Mouse (Mus musculus) liver (tissue): ENCODE data around the gene Pgap1.
A peak's percentile ranks its signal among the peaks of the same experiment; 100 is the strongest.

Source experiments
- DNase-seq: peaks from one replicate; pipeline ENCODE4 v3.0.0-alpha.2; 2020; ENCODE audit warnings: mixed read lengths

Pgap1 gene

DNA sequence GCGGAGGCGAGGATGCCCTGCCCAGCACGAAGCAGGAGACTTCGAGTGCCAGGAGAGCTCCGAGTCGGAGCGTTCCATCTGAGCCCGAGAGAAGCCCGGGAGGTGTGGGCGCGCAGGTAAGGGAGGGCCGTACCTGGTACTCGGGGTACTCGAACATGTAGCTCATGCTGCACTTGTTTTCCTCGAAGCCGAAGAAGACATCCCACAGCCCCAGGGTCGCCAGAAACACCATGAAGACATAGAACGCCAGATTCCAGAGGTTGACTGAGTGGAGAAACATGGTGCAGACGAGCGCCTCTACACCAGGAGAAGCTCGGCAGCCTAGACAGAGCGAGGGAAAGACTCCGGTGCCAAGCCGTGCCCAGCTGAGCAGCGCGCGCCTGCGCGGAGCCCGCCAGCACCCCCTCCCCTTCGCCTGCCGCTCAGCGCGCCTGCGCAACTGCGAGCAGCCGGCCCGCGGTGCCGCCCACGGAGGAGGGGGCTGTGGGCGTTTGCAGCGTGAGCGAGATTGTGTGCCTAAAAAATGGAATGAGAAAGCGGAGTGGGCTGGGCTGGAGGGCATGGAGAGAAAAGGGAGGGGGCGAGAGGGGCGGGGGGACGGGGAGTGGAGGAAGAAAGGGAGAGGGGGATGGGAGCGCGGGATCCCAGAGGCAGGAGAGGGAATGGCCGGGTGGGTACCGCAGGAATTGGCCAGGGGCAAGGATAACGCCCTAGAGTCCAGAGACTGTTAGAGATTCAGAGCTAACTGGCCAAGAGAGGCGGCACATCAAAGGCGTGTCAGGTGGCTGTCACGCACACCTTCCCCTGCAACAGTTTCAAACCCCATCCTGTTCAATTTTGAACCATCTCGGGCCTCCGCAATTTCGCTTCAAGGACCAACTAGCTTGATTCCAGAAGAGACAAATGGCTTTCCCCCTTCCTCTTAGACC, at the start of gene Pgap1:
TSS of gene Pgap1 (minus strand) at position 384 of the 929 bp plus-strand sequence.
- peak; percentile 78 for DNase-seq

DNA sequence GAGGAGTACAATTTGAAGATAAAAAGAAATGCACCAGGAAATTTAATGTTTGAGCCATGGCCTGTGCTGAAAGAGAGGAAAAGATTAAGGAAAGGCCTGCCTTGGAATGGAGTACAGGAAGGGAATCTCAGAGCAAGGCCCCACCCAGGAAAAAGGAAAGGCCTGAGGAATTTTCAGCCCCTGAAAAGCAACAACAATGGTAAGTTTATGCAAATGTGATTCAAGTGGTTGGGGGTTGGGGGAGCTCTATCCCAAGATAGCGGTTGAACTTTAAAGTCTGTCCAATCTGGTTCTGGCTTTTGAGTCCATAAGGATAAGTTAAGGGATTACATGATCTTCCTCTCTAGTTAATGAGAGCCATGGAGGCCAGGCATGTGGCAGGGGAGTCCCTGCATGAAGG, 49.5 kb upstream of the Pgap1 start:
- no peak for DNase-seq

DNA sequence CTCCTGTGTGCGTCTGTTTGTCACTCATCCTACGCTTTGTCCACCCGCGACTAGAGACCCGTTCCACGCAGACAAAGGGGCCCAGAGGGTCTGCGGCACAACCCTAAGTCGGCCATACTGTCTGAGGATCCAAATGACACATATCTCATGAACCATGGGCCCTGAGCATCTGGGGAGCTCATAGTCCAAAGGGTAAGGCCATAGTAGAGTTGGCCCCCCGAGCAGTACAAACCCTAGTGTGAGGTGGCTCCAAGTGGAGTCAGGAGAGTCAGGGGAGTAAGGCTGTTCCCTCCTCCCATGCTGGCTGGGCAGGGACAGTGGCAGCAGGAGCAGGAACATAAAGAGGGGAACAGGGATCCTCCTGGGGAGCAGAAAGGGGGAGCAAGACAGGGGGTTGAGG, 44.2 kb upstream of the Pgap1 start:
- no peak for DNase-seq

DNA sequence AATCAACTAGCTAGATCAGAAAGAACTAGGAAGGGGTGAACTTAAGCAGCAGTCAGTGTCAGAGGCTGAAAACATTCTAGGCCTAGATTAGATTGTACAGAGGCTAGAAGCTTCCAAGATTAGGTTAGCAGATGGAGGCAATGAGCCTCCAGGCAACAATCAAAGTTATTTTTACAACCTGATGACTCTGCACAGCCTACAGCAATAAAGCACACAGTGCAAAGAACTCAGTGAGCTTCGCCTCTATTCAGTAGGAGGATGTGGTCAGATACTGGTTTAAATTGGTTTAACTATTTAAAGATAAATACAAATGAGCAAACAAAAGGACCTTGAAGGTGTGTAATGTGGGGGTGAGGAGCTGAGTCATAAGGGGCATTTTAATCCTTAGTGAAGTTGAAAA, 42.8 kb upstream of the Pgap1 start:
- no peak for DNase-seq

DNA sequence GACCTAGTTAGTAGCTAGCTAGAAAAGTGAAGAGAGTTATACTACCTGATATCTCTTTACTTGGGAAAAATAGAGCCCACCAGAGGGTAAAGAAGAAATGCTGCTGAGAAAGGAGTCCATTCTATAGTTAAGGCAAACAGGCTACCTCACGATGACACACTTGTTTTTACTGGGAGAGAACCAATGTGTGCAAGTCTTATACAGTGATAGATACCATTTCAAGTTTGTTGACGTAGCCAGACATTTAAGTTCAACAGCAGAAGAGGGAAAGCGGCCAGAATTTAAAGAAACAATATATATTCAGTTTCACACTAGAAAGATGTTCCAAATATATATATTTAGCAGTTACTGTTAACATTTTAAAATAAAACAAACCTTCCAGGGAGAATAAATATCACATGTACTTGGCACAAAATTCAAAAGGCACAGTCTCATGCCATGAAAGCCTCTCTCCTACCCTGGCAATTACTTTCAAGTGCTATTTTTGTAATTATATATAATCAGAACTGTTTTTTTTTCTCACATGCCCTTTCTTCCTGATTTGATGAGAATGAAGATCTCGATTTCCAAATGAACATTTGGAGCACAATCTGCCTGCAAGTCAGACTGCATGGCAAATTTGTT, 40.2 kb upstream of the Pgap1 start:
- DNase-seq, result no peak

DNA sequence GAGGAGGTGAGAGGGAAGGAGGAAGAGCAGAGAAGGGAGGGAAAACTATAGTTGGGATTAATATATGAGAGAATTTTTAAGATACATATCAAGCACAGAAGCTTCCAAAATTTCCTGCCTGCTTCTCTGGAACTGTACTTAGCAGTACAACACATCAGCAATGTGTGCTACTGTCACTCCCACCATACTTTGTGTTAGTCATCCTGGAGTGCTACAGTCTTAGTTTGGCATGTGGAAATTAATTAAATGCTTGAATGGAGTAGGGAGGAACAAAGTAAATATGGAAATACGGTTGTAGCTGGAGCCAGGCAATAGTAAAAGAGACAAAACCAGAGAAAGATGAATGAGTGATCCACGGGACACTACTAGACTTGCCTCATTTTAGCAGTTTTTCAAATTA, 38.7 kb upstream of the Pgap1 start:
- DNase-seq, result no peak

DNA sequence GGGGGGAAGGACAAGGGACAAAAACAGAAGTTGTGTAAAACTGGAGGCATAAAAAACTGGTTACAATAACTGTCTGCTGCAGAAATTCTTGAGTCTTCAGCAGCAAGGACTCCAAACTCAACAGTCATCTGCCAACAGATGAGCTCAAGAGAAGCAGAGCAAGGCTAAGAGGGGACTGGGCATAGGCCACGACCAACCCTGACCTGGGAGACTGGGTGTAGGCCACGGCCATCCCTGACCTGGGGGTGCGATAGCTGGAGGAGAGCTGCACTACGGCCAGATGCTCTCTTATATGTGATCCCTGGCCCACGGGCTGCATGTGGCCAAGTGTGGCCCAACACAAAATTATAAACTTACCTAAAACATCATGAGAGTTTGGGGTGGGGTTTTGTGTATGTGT, 29.6 kb upstream of the Pgap1 start:
- DNase-seq, result no peak

DNA sequence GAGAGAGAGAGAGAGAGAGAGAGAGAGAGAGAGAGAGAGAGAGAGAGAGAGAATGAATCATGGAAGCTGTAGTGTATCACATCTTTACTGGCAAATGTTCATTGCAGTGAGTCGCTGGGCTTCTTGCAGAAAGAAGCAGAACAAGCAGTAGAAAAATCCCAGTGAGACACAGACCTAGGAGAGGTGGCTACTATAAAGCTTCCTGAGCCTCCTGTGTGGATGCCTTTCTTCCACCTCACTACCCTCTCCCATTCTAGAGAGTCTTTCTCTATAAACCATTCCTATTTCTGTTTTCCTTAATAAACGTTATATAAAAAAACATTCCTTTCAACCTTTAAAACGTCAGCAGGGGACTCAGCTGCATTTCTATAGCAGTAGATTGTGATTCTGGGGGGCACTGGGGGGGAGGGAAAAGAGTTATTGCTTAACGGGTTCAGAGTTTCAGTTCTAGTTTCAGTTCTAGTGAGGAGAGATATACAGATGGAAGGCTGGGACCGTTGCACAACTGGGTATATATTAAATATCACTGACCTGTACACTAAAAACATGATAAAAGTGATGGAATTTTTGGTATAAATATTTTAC, 28.6 kb upstream of the Pgap1 start:
- no peak for DNase-seq

DNA sequence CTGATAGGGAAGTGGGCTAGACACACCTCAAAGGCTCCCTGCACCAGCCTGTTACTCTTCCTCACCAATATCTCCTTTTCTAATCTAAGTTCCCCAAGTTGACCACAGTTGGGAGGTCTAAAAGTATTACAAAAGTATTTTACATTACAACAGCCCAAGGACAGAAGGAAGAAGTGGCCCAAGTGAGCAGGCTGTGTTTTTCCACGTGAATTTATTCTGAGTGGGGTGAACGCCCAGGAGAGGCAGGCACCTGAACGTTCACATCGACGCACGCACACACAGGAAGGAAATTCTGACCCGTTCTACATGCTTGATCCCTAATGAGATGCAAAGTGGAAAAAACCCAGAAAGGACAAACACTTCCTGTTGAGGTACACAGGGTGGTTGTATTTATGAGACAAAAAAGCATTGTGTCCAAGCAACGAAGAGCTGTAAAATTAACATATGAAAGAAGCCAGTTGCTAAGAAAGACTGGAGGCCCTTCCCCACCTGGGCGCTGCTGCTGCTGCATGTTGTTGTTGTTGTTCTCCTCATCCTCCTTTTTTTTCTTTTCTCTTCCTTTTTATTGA, 27.9 kb upstream of the Pgap1 start:
- no peak for DNase-seq

DNA sequence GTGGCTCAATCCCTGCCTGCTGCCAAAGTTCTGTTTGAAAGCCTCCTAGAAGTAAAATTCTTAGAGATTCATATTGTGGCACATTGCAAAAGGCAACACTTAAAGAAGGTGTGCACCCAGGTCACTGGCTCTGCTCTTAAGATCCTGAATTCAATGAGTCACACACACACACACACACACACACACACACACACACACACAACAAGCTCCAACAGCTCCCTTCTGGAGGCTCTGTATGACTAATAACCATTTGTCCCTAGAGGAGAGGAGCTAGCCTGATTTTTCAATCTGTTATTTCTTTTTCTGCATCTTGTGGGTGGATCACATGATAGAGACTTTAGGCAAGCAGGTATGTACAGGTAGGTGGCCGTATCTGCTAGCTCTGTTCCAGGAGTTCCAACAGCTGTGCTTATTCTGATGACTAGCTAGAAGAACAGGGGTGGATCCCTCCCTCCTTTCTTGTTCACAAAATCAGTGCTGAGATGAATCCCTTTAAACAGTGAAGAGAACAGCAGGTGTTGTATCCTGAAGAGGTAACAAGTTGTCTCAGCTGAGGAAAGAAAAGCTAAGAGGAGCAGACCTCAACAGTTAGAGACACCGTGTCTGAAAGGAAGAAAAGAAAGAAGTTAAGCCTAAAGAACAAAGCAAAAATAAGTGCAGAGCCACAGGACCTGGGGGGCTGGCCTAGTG, 27.2 kb upstream of the Pgap1 start:
- DNase-seq, result no peak

DNA sequence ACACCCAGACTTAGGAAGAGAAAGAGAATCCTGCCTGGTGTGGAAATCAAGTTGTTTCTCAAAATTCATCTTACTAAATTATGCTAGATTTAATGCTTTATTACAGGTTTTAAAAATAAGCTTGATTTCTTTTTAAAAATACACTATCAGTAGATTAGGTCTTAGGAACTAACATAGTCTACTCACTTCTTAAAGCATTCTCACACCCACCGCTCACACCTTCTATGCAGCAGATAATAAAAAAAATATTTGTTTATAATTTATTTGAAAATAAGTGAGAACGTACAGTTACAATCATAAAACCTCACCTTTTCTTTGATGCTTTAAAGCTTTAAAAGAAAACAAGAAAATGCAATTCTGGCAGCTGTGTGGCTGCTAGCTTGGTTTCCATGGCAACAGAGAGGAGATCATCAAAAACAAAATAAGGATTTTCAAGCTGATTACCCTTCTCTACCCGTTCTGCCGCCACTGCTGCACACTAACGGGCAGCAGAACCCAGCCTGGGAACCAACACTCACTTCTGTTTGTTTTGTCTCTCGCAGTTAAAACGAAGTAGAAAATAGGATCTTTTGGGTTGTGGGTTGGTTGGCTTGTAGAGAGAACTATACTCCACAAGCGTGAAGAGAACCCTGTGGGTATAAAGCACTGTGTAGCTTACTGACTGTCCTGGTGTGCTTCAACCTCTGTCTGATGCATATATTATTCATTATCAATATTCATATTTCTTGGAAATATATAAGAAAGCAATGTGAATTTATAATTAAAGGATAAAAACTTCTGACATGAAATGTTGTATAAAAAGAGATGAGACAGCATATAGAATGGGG, 21.1 kb upstream of the Pgap1 start:
- no peak for DNase-seq

DNA sequence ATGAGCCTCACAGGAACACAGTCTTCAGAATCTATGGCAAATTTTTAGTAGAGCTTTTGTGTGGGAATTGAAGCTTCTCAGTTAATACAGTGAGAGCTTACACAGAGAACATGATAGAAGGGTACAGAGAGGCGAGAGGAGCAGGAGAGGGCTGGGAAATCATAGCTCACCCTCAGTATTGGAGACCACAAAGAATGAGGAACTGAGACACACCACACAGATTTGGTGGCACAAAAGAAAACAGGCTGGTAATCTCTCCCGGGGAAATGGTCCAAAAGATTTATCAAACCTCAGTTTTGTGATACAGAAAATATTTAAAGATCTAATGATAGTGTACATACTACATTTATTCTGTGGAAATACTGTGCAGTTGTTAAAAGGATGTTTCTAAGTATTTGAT, 11.6 kb upstream of the Pgap1 start:
- no peak for DNase-seq

DNA sequence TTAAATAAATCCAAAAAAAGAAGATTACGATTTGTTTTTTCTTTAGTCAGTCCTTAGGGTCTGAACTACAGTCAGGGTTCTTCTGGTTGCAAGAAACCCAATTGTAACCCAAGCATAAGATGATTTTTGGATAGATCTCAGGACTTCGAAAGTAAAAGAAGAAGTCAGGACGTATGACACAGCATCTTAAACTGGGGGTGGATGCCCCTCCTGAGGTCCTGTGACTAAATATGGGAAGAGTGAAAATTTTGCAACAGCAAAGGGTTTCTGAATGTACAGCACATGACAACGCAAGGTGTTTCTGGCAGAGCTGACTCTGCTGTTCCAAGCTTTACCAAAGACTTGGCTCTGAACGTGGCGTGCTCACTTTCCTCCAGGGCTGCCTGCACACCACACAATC, 6.4 kb upstream of the Pgap1 start:
- DNase-seq, result no peak

DNA sequence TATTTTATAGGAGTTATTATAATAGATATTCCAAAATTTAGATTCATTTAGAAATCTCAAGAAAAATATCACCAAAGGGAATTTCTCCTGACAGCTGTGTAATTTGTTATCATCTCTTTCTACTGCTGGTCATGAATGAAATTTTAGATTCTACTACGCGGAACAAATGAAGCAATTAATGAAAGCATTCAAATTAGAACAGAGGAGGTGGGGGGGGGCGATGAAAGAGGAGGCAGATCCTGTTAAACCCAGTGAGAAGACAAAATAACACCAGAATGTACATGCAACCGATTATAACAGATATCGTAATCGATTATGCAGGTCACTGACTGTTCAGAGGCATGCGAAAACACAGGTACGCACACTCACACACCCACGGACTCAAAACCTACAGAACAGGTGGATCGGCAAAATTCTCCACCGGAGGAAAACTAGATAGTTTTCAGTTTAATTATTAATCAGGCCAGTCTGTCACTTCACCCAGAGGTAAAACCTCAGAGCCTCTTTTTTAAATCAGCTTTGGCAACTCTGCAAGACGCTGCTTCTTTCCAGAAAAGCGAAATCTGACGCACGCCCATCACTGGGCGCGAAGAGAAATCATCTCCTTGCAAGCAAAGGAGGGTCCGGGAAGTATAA, 780 bp downstream of the Pgap1 start:
- no peak for DNase-seq

DNA sequence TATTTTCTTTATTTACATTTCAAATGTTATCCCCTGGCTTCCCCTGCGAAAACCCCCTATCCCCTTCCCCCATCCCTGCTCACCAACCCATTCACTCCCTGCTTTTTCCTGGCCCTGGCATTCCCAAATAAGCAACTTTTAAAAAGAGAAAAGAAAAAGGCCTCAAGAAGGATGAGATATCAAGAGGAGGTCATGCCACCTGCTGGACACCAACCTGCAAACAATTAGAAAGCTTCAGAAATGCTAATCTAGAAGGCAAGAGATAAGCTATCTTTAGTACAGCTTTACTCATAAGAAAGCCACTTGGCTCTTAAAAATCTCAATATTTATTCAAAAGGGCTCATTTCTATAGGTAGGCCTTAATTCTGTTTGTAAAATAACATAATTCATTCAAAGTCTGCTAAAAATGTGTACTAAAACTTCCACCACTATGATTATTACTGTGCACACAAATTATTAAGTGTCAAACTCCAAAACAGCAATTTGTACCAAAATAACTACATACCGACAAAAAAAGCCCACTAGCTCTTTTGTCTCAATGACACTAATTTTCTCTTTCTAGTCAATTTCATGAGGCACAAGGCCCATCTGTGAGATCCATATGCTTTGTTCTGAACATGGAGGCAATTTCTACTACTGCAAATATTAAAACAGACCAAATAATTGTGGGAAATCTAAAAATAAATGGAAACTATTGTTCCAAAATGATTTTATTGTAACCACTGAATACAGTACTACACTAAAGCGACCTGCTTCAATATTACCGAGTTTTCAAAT, 1.9 kb downstream of the Pgap1 start:
- DNase-seq, result no peak

DNA sequence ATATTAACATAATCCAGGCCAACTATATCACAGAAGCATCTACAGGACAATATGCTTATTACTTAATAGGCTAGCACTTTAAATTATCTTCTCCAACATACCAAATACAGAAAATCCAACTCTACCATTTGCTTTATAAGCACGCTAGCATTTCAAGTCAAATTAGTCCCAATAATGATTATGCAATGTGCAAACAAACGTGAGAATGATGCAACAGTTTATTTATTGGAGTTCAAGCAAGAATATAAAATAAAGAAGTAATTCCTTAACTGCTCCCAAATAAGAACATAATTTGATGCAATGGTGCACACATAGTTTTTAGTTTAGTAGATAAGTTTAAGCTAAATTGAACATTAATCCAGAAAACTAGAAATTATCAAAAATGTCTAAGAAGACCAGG, 4.9 kb downstream of the Pgap1 start:
- no peak for DNase-seq

DNA sequence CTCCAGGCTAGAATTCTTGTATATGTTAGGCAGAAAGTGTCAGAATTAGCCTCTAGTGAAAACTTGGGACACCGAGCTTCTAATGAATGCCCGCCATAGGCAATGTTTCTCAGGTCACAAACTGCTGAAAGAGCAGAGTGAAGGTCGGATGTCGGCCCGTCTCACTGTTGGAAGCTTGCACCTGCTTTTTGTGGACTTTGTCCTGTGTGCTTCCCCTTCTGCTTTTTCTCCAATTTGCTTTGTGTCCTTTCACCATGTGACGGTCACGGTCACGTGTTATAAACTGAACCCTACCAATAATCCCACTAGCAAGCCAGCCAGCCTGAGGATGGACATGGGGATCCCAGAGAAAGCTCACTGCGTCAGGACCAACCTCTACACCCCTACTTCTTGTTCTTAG, 12.3 kb downstream of the Pgap1 start:
- DNase-seq, result no peak

DNA sequence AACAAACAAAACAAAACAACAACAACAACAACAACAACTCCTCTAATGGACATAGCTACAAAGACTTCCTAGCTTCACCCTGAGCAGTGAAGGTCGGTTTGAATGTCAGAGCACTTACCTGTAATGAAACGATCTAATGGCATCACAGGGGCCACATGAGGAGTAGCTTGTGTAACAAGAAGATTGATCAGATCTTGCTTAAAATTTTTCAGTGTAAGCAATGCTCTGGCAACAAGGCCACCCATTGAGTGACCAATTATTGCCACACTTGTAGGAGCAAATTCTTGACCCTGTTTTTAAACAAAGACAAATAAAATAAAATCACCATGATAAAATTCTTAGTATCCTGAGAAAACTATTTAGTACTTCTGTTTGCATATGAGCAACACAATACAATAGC, 14.6 kb downstream of the Pgap1 start:
- DNase-seq, result no peak

DNA sequence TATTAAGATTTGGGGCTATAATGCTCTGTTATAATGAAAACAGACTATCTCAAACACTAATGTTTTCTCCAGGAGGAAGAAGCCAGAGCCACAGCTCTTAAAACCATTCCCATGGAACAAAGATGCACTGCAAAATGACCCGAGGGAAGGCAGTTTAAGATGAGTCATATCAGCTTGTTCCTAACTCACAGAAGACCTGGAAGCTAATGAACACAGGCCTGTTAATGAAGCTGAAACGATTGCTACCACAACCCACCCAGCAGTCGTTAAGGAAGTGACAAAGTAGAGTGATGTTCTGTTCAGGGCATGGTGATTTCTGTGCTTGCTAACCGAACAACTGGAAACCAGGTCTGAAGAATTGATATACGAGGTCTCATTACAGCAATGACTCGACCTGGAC, 26.3 kb downstream of the Pgap1 start:
- no peak for DNase-seq

DNA sequence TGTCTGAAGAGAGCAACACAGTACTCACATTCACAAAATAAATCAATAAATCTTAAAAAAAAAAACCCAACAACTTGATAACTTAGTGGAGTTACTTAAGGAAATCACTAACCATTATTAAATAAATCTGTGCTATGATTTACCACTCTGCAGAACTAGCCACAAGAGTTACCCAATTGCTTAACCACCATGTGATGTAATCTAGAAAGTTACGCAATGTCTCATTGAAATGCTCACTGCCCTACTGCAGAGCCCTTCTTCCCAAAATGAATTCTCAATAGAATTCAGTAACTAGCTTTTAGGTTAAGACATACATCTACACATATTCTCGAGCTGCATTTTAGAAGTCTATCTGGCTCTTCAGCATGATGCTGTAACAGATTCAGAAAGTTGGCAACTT, 33.8 kb downstream of the Pgap1 start:
- DNase-seq, result no peak

DNA sequence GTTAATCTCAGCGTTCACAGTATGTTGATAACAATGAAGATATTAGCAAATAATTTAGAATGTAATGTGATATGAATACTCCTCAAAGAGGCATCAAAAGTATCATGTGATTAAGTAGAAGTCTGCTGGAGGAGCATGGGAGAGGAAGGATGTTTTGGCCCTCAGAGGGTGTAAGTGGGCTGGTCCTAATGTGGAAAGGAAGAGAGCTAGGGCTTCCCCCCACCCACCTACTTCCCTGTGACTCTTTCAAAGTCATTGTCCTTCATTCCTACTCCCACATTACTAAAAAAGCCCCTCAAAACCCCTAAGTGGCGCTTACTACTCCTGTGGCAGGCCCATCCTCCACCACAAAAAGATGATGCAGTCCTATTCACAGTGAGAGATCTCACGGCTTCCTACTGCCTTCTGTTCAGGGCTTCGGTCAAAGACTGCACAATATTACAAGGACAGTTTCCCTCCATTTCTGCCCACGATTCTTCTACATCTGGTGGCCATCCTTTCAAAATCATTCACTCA, 37.4 kb downstream of the Pgap1 start:
- no peak for DNase-seq
